Mouse (Mus musculus) layer of hippocampus, postnatal 25 days (tissue): Measurements from ENCODE around the gene Slc25a33. TPM values are rescaled to one million over a fixed set of nuclear protein-coding genes. Genes with fewer than 3 reads are reported as not detected.
A peak's percentile ranks its signal among the peaks of the same experiment; 100 is the strongest.

ENCODE experiments used
- DNase-seq, 2 experiments: peaks; one replicate each; pipeline ENCODE4 v3.0.0; 2022; ENCODE audit warnings: mixed read lengths in 2 of 2, low spot score in 1 of 2; ENCODE audit errors: extremely low spot score in 1 of 2
- total RNA-seq, 2 experiments: library from RNA; stranded (reverse); gene quantifications; 2 replicates each; pipeline ENCODE4 v1.2.3; 2021

Gene Slc25a33
- total RNA-seq, 2 experiments from 2014 or later, result 31.0 to 38.8 TPM

DNA sequence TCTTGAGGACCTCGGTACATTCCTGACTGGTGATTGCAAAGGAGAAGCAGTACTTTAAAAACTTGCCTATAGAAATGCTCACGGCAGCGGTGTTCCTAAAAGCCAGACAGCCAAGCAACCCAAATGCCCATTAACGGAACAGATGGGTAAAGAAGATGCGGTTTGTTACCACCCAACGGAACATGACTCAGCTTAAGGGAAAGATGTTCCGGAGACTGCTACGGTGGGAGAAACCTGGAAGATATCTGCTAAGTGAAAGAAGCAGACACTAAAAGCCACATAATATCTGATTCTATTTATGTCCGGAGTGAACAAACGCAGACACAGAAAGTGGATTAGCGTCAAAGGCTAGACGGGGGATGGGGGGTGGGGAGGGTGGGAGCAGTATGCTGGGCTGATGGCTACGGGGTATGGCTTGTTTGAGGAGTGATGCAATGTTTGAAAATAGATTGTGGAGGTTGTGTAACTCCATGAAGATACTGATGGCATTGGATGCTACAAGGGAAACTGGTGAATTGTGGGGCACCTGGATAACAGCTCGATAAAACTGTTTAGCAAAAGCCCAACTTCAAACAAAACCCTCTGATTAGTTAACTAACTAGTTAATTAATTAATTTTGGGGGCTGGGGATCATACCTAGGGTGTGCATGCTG lies 22.6 kb upstream of the Slc25a33 start:
- DNase-seq, result no peak

- no peak for DNase-seq
Observed at GRCm38 (mm10) chr4:149794966-149795477, 20.9 kb upstream of the Slc25a33 start.

DNA sequence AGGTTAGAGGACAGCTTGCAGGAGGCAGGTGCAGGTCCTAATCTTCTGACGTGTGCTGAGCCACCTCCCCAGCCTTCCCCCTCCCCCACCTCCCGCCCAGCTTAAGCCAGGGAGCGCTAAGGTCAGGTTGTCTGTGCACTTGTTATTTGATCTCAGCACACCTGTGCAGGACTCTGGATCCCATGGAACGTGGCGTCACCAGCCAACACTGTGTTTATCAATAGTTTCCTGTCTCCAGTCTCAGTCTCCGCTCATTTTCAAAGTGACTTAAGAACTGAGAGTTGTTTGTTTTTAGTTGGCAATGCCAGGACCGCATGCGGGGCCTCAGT lies 19.9 kb upstream of the Slc25a33 start:
- DNase-seq, result no peak

DNA sequence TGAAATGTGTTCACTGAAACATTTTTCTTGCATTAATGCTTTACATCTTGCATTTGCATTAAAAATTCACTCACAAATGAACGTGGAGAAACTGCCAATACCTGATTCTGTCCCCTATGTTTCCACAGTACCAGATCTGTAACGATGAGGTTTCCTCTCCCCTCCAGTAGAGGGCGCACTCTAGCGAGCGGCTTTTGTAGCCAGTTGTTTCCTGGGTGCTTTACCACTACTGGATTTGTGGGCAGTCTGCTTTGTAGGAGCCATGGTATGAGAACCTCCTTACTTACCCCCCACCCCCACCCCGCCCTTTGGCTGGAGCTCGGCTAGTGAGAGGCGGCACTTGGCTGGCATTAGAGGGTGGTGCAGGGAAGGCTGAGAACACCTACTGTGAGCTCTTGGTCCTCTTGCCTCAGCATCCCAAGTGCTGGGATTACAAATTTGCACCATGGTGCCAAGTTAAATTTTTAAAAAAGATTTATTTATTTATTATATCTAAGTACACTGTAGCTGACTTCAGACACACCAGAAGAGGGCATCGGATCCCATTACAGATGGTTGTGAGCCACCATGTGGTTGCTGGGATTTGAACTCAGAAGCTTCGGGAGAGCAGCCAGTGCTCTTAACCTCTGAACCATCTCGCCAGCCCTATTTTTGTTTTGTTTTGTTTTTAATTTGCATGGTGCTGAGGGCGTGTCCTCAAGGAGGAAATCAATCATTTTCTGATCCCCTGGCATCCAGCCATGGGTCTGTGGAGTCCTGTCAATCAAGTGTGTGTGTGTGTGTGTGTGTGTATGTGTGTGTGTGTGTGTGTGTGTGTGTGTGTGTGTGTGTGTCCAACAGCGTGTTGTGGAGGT lies 19.3 kb upstream of the Slc25a33 start:
- DNase-seq, result peak in 1 of 2 experiments; percentile 55

DNA sequence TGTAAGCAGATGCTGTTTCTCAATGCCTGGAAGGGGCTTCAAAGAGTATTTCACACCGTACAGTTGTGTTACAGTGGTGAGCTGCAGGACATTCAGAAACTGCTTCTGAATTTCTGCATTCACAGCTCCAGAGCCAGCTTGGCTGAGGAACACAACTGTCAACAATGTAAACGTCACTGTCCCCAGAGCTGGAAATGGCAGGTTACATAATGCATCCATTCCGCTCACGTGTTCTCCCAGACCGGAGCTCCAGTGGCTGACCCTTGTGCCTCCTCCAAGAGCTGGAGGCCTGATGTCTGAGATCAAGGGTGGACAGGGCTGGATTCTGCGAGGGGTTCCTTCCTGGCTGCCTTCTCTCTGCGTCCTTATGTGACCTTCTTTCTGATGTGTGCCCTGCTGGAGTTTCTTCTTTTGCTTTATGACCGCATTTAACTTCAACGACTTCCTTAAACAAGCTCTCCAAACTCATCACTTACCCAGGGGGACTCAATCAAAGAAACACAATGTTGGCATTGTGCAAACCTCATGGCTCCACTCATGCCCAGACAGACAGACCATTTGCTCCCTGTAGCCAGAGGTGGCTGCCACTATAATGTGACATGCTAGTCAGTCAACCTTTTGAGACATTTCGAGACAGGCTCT lies 18.2 kb upstream of the Slc25a33 start:
- no peak for DNase-seq

- no peak for DNase-seq
Observed at GRCm38 (mm10) chr4:149791470-149791869, 17.4 kb upstream of the Slc25a33 start.

DNA sequence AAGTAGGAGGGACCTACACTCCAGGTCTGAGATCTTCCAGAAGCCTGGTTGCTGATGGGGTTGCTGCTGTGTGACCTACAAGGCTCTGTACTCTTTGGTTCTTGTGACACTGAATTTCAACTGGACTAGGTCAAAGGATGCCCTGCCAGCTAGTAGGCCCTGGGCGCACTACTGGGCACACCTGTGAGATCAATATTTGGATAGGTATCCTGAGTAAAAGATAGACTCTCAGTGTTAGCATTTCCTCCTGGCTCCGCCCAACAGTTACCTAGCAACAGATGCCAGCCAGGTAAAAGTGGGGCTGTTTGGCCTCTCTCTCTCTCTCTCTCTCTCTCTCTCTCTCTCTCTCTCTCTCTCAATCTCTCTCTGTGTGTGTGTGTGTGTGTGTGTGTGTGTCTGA lies 16.9 kb upstream of the Slc25a33 start:
- DNase-seq, result no peak

- DNase-seq, result no peak
Observed at GRCm38 (mm10) chr4:149790546-149790945, 16.5 kb upstream of the Slc25a33 start.

DNA sequence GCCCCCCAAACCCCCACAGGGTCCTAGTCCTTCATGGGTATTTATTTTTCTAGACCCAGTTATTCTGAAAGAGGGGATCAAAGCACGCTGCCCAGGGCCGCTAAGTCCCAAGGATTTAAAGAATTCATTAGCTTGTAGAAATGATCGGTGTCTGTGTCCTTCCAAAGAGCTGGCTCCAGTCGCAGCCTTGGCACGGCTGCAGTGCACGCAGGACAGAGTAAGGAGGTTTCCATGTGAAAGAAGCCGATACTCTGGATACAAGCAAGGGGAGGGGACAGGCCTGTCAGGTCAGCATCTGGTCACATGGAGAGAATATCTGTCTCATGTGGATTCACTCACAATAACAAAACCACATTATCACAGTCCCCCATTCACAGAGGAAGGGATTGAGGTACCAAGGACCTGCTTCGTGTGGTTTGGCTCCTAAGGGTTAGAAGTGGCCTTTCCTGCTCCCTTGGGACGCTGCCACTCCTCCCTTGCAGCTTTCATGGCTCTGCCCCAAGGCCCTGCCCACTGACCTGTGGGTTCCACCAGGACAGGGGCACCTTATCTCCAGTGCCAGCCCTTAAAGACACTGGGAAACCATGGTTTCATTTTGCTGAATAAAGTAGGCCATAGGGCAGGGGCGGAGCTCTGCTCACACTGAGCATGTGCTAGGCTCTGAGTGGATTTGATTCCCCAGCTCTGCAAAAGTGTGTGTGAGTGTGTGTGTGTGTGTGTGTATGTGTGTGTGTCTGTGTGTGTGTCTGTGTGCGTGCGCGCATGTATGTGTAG lies 15.5 kb upstream of the Slc25a33 start:
- no peak for DNase-seq

DNA sequence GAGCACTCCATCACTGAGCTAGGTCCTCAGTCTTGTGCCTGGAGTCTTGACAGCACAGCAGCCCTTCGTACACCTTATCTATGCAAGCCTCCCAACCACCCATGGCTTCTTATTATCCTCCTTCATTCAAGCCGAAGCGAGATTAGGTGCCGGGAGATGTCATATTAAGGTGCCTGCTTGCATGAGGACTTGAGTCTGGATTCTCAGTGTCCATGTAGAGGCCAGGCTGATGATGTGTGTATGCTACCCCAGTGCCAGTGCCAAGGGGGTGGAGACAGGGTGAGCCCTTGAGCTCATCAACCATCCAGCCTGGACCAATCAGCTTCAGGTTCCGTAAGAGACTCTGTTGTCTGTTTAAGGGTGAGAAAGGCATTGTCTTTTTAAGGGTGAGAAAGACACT lies 10.8 kb upstream of the Slc25a33 start:
- DNase-seq, result no peak

- no peak for DNase-seq
Observed at GRCm38 (mm10) chr4:149784371-149784770, 10.3 kb upstream of the Slc25a33 start.

GRCm38 (mm10) chr4:149782975-149783374 lies 8.9 kb upstream of the Slc25a33 start:
- DNase-seq, result no peak

GRCm38 (mm10) chr4:149780565-149781356 lies 6.7 kb upstream of the Slc25a33 start:
- peak in 1 of 2 experiments; percentile 40 for DNase-seq

- no peak for DNase-seq
Observed at GRCm38 (mm10) chr4:149779966-149780365, 5.9 kb upstream of the Slc25a33 start.

GRCm38 (mm10) chr4:149777126-149777525 lies 3.0 kb upstream of the Slc25a33 start:
- no peak for DNase-seq

- DNase-seq, result no peak
Observed at GRCm38 (mm10) chr4:149775760-149776362, 1.8 kb upstream of the Slc25a33 start.

DNA sequence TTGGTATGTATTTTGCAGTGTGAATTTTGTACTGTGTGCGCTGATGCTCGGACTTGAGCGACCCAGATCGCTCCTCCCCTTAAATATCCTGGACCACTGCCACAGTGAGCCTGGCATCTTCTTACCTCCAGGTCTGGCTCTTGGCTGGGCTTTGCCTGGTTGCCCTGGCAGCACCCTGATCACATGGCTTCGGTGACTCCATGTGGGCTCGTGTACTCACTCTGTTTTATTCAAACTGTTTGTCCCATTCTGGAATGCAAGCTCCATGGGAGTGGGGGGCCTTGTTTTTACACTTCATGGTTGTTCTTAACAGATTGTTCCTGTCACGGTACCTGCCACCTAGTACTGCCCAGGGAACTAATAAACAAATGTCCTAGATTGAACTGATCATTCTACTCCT lies 1.3 kb upstream of the Slc25a33 start:
- no peak for DNase-seq

- DNase-seq, result peak; percentile 40 to 48
Observed at GRCm38 (mm10) chr4:149773408-149774093, 526 bp downstream of the Slc25a33 start.

DNA sequence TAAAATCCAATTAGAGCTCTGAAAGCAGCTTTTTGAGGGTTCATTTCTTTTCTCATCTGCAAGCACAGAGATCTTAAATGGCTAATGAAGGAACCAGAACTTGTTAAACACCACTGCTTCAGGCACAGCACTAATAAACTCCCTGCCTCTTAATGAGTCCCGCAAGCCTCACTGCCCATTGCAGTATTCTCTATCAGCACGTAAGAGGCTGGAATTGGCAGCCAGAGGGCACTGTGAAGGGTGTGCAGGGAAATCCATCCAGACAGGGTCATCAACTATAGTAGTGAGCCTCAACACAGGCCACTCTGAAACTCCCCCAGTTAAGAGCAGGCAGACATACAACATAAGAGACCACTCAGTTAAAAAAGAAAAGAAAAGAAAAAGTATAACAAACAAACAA lies 1.7 kb downstream of the Slc25a33 start:
- no peak for DNase-seq
